Mouse (Mus musculus): Measurements from ENCODE around the gene Usp24. TPM values are rescaled to one million over a fixed set of nuclear protein-coding genes. Genes with fewer than 3 reads are reported as not detected.
A peak's percentile ranks its signal among the peaks of the same experiment; 100 is the strongest.

Usp24 gene
- polyA plus RNA-seq, 1 experiment, result 28.6 TPM

GRCm38 (mm10) chr4:106462016-106462415 is 146.0 kb downstream of the Usp24 start:
- Histone ChIP-seq H3K27ac (ENCODE audit: insufficient read depth, low read depth, low read length) (no peak overlapping the region), H3K4me3 (ENCODE audit: insufficient read depth, low read depth, low read length) (no peak overlapping the region), H3K4me1 (ENCODE audit: control insufficient read depth, insufficient read depth, low read length) (peaks cover 18% of the 10 kb centered on the region)
- TF ChIP-seq CTCF (IDR thresholded peaks at IDR 0.05; ENCODE audit: insufficient read depth, low read depth, low read length) (no peak), POLR2A (IDR thresholded peaks at IDR 0.05; ENCODE audit: insufficient read depth, low read depth, low read length) (no peak)
- WGBS, result 68% methylated on average over 9 of the region's 9 CpGs

DNA sequence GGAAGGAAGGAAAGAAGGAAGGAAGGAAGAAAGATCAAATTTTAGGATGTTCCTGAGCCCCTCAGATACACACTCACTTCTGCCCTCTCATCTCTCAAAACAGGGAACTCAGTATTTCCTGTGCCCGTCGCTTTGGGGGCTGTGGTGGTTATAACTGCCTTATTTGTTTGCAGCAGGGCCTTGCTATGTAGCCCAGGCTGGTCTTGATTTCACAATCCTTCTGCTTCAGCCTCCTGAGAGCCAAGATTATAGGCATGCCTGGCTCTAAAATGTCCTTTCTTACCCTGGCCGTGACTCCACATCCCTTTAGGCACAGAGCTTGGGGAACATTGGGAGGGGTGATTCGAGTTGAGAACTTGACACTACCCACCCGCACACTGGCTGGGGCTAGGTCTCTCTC is 146.5 kb downstream of the Usp24 start:
- H3K4me3 ChIP-seq (ENCODE audit: insufficient read depth, low read depth, low read length), result no peak overlapping the region
- TF ChIP-seq POLR2A (IDR thresholded peaks at IDR 0.05; ENCODE audit: insufficient read depth, low read depth, low read length), result no peak
- H3K4me1 ChIP-seq (ENCODE audit: control insufficient read depth, insufficient read depth, low read length), result peaks cover 18% of the 10 kb centered on the region
- 82% methylated on average over 5 of the region's 5 CpGs for WGBS
- H3K27ac ChIP-seq (ENCODE audit: insufficient read depth, low read depth, low read length), result no peak overlapping the region

GRCm38 (mm10) chr4:106463174-106463801 is 147.3 kb downstream of the Usp24 start:
- Histone ChIP-seq H3K27ac (ENCODE audit: insufficient read depth, low read depth, low read length) (no peak overlapping the region), H3K4me1 (ENCODE audit: control insufficient read depth, insufficient read depth, low read length) (peaks cover 18% of the 10 kb centered on the region), H3K4me3 (ENCODE audit: insufficient read depth, low read depth, low read length) (peak overlapping the region; percentile 30)
- WGBS, result 32% methylated on average over 21 of the region's 21 CpGs
- no peak for TF ChIP-seq POLR2A (IDR thresholded peaks at IDR 0.05; ENCODE audit: insufficient read depth, low read depth, low read length)
- no peak for TF ChIP-seq CTCF (IDR thresholded peaks at IDR 0.05; ENCODE audit: insufficient read depth, low read depth, low read length)

DNA sequence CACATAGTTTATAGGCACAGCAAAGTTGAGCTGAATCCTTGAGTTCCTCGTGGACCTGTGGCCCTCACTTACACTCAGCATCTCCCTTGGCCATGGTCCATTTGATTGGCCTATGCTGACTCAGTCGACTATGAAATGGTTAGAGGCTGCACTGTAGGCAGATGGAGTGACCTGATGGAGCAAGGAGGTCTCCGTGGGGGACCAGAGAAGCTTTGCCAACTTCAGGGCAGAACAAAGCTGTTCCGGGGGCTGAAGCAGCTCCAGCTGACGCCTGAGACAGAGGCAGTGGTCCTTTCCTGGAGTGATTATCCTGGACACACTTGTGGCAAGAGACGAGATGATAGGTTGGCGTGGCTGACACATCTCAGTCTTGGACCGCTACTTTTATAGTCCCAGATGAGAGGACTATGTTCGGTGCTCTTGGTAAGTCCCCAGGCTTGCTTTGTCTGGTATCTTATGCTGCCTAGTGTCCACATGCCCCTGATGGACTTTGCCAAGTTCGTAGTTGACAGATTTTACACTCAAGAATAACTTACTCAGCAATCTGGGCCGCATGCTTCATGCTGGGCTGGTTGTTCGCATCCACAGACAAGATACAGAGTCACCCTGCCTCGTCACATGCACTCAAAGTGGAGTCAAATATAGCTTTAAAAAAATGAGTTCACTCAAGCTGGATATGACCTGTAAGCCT is 151.6 kb downstream of the Usp24 start:
- TF ChIP-seq POLR2A (IDR thresholded peaks at IDR 0.05; ENCODE audit: insufficient read depth, low read depth, low read length), result no peak
- TF ChIP-seq CTCF (IDR thresholded peaks at IDR 0.05; ENCODE audit: insufficient read depth, low read depth, low read length), result no peak

GRCm38 (mm10) chr4:106470921-106471320 is 154.9 kb downstream of the Usp24 start:
- H3K27ac ChIP-seq (ENCODE audit: insufficient read depth, low read depth, low read length), result no peak overlapping the region
- H3K4me3 ChIP-seq (ENCODE audit: insufficient read depth, low read depth, low read length), result no peak overlapping the region
- H3K4me1 ChIP-seq (ENCODE audit: control insufficient read depth, insufficient read depth, low read length), result peaks cover 6% of the 10 kb centered on the region
- no peak for TF ChIP-seq CTCF (IDR thresholded peaks at IDR 0.05; ENCODE audit: insufficient read depth, low read depth, low read length)
- TF ChIP-seq POLR2A (IDR thresholded peaks at IDR 0.05; ENCODE audit: insufficient read depth, low read depth, low read length), result no peak
- WGBS, result 89% methylated on average over 5 of the region's 5 CpGs

More for the DNA sequence above, 151.6 kb downstream of the Usp24 start:
- Histone ChIP-seq H3K4me3 (ENCODE audit: insufficient read depth, low read depth, low read length) (no peak overlapping the region), H3K27ac (ENCODE audit: insufficient read depth, low read depth, low read length) (no peak overlapping the region), H3K4me1 (ENCODE audit: control insufficient read depth, insufficient read depth, low read length) (peaks cover 18% of the 10 kb centered on the region)
- WGBS, result 82% methylated on average over 13 of the region's 13 CpGs

DNA sequence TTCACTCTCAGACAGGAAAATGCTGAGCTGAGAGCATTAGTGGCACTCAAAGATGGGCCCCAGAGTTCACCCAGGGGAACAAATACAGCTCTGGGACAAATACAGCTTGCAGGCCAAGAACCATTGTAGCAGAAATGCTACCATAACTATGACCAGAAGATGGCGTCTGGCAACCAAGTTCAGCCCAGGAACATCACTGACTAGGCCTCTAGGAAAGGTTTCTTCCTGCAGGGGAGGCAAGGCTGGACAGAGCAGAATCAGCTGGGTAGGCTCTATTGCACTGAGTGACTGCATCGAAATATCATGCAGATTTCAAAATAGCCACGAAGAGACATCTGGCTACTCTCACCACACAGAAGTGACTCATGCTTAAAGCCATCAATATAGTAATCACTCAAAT is 156.3 kb downstream of the Usp24 start:
- TF ChIP-seq POLR2A (IDR thresholded peaks at IDR 0.05; ENCODE audit: insufficient read depth, low read depth, low read length), result no peak
- no peak for TF ChIP-seq CTCF (IDR thresholded peaks at IDR 0.05; ENCODE audit: insufficient read depth, low read depth, low read length)
- no peak overlapping the region for H3K27ac ChIP-seq (ENCODE audit: insufficient read depth, low read depth, low read length)
- H3K4me1 ChIP-seq (ENCODE audit: control insufficient read depth, insufficient read depth, low read length), result peaks cover 6% of the 10 kb centered on the region
- WGBS, result 11% methylated on average over 3 of the region's 3 CpGs
- H3K4me3 ChIP-seq (ENCODE audit: insufficient read depth, low read depth, low read length), result no peak overlapping the region

DNA sequence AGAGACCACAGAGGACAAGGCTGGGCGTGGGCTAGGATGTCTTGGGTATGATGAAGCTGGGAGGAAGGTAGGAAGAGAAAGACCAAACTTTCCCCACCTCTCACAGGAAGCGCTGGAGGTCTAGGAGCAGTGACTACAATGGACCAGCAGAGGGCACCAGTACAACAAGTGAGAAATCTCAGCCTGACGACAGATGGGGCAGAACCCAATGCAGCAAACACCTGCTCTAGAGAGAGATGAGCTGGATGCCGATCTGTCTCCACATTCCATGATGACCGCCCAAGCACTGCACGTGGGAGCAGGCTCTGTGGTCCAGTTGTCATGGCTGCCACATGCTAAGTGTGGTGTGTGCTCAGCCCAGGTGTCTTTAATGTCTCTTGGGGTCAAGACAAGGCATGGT is 158.2 kb downstream of the Usp24 start:
- no peak overlapping the region for H3K4me3 ChIP-seq (ENCODE audit: insufficient read depth, low read depth, low read length)
- WGBS, result under 1% methylated on average over 6 of the region's 6 CpGs
- H3K4me1 ChIP-seq (ENCODE audit: control insufficient read depth, insufficient read depth, low read length), result peaks cover 6% of the 10 kb centered on the region
- no peak for TF ChIP-seq POLR2A (IDR thresholded peaks at IDR 0.05; ENCODE audit: insufficient read depth, low read depth, low read length)
- peak; percentile 19 for TF ChIP-seq CTCF (IDR thresholded peaks at IDR 0.05; ENCODE audit: insufficient read depth, low read depth, low read length)
- H3K27ac ChIP-seq (ENCODE audit: insufficient read depth, low read depth, low read length), result no peak overlapping the region

- WGBS, result 69% methylated on average over 3 of the region's 3 CpGs
- TF ChIP-seq POLR2A (IDR thresholded peaks at IDR 0.05; ENCODE audit: insufficient read depth, low read depth, low read length), result no peak
- no peak for TF ChIP-seq CTCF (IDR thresholded peaks at IDR 0.05; ENCODE audit: insufficient read depth, low read depth, low read length)
- Histone ChIP-seq H3K4me3 (ENCODE audit: insufficient read depth, low read depth, low read length) (no peak overlapping the region), H3K4me1 (ENCODE audit: control insufficient read depth, insufficient read depth, low read length) (peaks cover 6% of the 10 kb centered on the region), H3K27ac (ENCODE audit: insufficient read depth, low read depth, low read length) (no peak overlapping the region)
Measured at GRCm38 (mm10) chr4:106480545-106480944, 164.5 kb downstream of the Usp24 start.

DNA sequence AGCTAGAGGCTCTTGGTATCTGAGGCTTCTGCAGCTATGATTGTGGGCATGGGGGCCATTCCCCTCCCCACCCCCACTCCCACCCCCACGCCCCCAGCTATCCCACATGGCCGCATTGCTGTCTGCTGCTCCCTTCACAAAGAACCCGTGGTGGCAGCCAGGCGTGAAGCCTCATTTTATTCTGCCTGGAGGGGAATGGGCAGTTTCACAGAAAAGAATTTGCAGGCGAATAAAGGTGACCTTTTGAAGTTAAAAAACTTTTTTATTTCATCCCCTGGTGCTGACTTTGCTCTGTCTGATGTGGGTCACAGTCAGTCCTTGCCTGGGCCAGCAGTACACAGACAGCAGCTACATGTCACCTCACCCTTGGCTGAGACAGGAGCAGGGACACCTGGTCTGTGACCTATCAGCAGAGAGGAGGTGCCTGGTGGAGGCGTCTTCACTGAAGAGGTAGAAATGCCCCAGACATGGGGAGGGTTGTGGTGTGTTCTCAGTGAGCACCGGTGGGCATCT is 167.3 kb downstream of the Usp24 start:
- WGBS, result 55% methylated on average over 7 of the region's 7 CpGs
- Histone ChIP-seq H3K27ac (ENCODE audit: insufficient read depth, low read depth, low read length) (no peak overlapping the region), H3K4me3 (ENCODE audit: insufficient read depth, low read depth, low read length) (no peak overlapping the region), H3K4me1 (ENCODE audit: control insufficient read depth, insufficient read depth, low read length) (peaks cover 6% of the 10 kb centered on the region)
- TF ChIP-seq POLR2A (IDR thresholded peaks at IDR 0.05; ENCODE audit: insufficient read depth, low read depth, low read length), result no peak
- no peak for TF ChIP-seq CTCF (IDR thresholded peaks at IDR 0.05; ENCODE audit: insufficient read depth, low read depth, low read length)
